Mouse (Mus musculus): Measurements from ENCODE around the gene Ccnt1. TPM values are rescaled to one million over a fixed set of nuclear protein-coding genes. Genes with fewer than 3 reads are reported as not detected.

The Ccnt1 gene
- polyA plus RNA-seq, 1 experiment from 2014 or later: 62.0 TPM

DNA sequence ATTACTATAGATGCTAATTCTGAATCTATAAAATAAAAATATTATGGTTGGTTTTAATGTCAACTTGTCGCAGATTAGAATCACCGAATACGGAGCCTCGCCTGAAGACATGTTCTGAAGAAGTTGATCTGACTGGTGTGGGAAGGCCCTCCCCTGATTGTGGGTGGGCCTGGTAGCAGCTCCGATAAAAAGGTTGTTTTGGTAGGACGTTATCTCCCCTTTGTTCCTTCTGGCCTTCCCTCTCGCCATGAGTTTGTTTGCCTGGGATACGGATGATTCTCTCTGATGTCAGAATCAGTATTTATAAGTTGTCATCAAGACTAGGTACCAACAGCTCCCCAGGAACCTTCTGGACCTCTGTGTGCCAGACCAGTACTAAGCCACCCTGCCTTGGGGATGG lies 58.5 kb downstream of the Ccnt1 start:
- Histone ChIP-seq H3K27me3 (ENCODE audit: poor library complexity, severe bottlenecking) (no peaks in the 10 kb centered on the region), H3K4me1 (peaks cover 16% of the 10 kb centered on the region), H3K9me3 (no peaks in the 10 kb centered on the region), H3K4me3 (no peak overlapping the region), H3K27ac (no peak overlapping the region), H3K36me3 (replicated peaks) (peaks cover 6% of the 10 kb centered on the region)
- no peak for DNase-seq (ENCODE audit: extremely low spot score, low spot score)
- 80% methylated on average over 8 of the region's 8 CpGs for whole genome bisulfite sequencing

DNA sequence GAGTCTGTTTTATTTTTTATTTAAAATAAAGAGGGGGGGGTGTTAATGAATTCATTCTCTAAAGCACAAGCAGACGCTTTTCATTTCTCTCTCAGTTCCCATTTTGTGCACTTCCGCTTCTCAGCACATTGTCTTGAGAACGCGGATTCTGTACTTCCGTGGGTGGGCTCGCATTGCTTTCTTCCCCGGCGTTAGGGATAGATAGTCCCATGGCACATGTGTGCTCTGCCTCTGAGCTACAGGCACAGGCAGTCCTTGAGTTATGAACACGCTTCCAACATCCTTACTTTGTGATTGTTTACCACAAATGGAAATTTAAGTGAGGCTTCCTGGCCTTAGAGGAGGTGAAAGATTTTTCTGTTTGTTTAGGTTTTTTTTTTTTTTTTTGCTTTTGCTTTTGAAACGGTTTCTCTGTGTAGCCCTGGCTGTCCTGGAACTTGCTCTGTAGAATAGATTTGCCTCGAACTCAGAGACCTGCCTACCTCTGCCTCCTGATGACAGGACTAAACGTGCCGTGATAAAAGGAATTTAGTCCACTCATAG lies 59.3 kb downstream of the Ccnt1 start:
- WGBS: 79% methylated on average over 13 of the region's 13 CpGs
- H3K4me1 ChIP-seq: peaks cover 16% of the 10 kb centered on the region
- no peak overlapping the region for H3K27ac ChIP-seq
- no peaks in the 10 kb centered on the region for H3K27me3 ChIP-seq (ENCODE audit: poor library complexity, severe bottlenecking)
- DNase-seq (ENCODE audit: extremely low spot score, low spot score): no peak
- no peaks in the 10 kb centered on the region for H3K36me3 ChIP-seq (replicated peaks)
- no peak overlapping the region for H3K4me3 ChIP-seq
- no peaks in the 10 kb centered on the region for H3K9me3 ChIP-seq

DNA sequence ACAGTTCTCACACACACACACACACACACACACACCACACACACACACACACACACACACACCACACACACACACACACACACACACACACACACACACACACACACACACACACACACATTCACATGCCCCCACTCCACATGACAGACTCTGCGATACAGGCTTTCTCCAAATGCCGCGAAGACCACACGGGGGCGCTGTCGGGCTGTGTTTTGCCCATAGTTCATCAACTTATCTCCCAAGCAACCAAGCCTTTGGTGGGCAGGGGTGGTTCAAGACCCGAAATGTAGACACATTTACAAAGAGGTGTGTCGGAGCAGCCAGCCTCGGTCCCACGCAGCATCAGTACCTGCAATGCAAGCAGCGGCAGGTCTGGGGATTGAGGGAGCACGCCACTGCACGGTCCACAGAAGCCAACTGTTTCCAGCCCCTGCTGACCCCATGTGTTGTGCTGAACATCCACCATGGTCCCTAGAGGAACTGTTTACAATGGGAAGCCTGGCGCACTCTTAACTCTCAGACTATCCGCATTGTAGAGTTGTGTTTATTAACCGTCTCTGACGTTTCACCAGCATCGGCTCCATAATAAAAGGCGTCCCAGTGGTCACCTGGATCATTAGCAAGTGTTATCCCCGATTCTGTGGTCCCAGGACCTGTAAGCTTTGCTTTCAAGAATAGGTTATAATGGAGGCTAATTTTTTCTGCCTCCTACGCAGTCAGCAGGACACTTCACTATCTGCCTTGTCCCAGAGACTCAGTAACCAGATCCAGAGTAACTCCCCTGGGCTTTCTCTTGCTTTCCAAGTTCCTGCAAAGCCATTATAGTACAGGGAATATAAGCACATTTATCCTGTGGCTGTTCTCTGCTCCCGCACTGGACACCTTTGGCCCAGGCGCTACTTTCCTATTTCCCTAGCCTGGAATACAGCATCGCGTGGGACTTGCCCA lies 60.0 kb downstream of the Ccnt1 start:
- Histone ChIP-seq H3K36me3 (replicated peaks) (no peaks in the 10 kb centered on the region), H3K27me3 (ENCODE audit: poor library complexity, severe bottlenecking) (no peaks in the 10 kb centered on the region), H3K4me1 (peaks cover 16% of the 10 kb centered on the region), H3K27ac (no peak overlapping the region), H3K4me3 (peak overlapping the region; percentile 39), H3K9me3 (no peaks in the 10 kb centered on the region)
- 34% methylated on average over 25 of the region's 25 CpGs for WGBS
- DNase-seq (ENCODE audit: extremely low spot score, low spot score): peak; percentile 81

DNA sequence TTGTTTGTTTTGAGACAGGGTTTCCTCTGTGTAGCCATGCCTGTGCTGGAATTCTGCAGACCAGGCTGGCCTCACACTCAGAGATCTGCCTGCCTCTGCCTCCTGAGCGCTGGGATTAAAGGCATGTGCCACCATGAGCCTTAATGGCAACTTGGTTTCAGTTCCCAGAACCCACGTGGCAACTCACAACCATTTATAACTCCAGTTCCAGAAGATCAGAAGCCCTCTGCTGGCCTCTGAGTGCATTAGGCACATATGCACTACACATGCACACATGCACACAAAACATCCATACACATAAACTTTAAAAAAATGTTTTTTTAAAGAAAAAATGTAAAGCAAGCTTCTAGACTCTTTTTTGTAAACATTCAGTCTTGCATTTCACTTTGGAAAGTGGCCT lies 61.3 kb downstream of the Ccnt1 start:
- DNase-seq (ENCODE audit: extremely low spot score, low spot score): no peak
- Histone ChIP-seq H3K4me1 (peaks cover 19% of the 10 kb centered on the region), H3K36me3 (replicated peaks) (no peaks in the 10 kb centered on the region), H3K27me3 (ENCODE audit: poor library complexity, severe bottlenecking) (peaks cover 7% of the 10 kb centered on the region; the same call in 1 of the 2 replicates), H3K9me3 (no peaks in the 10 kb centered on the region), H3K27ac (no peak overlapping the region), H3K4me3 (no peak overlapping the region)
- 63% methylated on average over 2 of the region's 2 CpGs for WGBS

DNA sequence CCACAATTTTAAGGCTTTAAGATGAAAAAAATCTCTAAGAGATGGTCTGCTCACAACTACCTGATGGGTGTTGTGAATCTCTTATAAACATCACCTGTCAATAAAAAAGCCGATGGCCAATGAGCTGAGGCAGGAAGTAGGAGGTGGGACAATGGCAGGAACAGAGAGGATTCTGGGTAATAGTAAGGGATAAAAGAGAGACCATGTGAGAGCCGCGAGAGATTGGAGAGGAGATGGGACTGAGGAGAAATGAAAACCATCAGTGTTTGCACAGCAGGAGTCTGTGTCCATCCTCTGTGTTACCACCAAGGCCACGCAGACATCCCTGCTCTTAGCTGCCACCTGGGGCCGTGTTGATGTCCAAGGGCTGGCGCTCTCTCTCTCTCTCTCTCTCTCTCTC lies 63.4 kb downstream of the Ccnt1 start:
- Histone ChIP-seq H3K9me3 (no peaks in the 10 kb centered on the region), H3K4me3 (no peak overlapping the region), H3K36me3 (replicated peaks) (no peaks in the 10 kb centered on the region), H3K27ac (no peak overlapping the region), H3K4me1 (peaks cover 13% of the 10 kb centered on the region), H3K27me3 (ENCODE audit: poor library complexity, severe bottlenecking) (peaks cover 7% of the 10 kb centered on the region; the same call in 1 of the 2 replicates)
- no peak for DNase-seq (ENCODE audit: extremely low spot score, low spot score)
- 88% methylated on average over 6 of the region's 6 CpGs for WGBS

DNA sequence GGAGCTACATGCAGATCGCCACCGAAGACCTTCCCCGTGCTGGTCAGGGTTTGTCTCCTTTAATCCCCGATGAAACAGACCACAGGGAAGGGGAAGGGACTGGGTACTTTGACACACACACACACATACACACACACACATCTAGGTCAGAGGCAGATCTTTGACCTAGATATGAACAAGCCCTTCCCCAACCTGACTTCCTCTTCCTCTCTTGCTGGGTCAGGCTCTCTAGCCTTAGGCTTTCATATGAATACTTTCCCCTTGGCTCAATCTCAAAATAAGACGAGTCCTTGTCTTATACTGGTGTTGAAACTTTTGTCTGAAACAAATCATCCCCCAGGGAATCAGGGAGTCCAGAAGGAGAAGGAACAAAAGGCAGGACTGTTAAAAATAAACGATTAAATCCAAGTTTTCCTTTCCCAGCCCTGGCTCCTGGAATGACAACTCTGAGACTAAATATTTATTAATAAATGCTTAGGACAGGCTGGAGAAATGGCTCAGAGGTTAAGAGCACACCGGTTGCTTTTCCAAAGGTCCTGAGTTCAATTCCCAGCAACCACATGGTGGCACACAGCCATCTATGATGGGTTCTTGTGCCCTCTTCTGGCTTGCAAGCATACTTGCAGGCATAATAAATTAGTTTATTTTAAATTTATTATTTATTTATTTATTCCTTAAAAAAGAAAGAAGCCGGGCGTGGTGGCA lies 64.3 kb downstream of the Ccnt1 start:
- Histone ChIP-seq H3K9me3 (no peaks in the 10 kb centered on the region), H3K4me1 (peaks cover 13% of the 10 kb centered on the region), H3K36me3 (replicated peaks) (no peaks in the 10 kb centered on the region), H3K27ac (no peak overlapping the region), H3K4me3 (no peak overlapping the region), H3K27me3 (ENCODE audit: poor library complexity, severe bottlenecking) (peaks cover 7% of the 10 kb centered on the region; the same call in 1 of the 2 replicates)
- 91% methylated on average over 9 of the region's 9 CpGs for WGBS
- no peak for DNase-seq (ENCODE audit: extremely low spot score, low spot score)

DNA sequence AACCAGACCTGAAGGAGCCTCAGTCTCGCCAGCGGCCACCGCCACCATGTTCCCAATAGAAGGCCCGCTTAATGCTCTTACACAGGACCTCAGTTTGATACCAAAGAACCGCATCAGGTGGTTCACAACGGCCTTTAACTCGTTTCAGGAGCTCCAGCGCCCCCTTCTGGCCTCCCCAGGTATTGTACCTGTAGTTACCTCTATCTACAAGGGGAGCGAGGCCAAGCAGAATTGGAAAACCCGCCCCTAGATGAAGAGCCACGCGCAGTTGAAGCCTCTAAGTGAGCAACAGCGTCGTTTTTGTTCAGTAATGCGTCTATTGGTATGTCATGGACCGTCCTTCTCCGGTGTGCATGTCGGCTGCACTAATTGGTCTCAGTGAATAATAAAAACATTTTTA lies 66.2 kb downstream of the Ccnt1 start:
- no peak overlapping the region for H3K27ac ChIP-seq
- H3K4me1 ChIP-seq: peaks cover 5% of the 10 kb centered on the region; the same call in 1 of the 2 replicates
- H3K36me3 ChIP-seq (replicated peaks): no peaks in the 10 kb centered on the region
- 12% methylated on average over 18 of the region's 18 CpGs for WGBS
- no peaks in the 10 kb centered on the region for H3K9me3 ChIP-seq
- peaks cover 7% of the 10 kb centered on the region; the same call in 1 of the 2 replicates for H3K27me3 ChIP-seq (ENCODE audit: poor library complexity, severe bottlenecking)
- DNase-seq (ENCODE audit: extremely low spot score, low spot score): peak; percentile 74
- no peak overlapping the region for H3K4me3 ChIP-seq

DNA sequence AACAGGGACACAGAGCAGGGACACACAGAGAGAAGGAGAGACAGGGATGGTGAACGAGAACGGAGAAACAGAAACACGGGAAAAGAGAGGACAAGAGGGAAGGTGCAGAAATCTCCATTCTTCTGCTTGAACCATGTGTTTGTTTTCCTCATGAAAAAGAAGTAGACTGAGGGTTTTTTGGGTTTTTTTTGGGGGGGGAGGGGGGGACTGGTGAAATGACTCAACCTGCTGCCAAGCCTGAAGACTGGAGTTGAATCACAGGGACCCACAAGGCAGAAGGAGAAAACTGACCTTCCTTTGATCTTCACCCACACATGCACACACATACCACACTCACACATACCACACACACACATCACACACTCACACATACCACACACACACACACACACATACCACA lies 67.4 kb downstream of the Ccnt1 start:
- Histone ChIP-seq H3K36me3 (replicated peaks) (no peaks in the 10 kb centered on the region), H3K27ac (no peak overlapping the region), H3K4me3 (no peak overlapping the region), H3K4me1 (peaks cover 5% of the 10 kb centered on the region; the same call in 1 of the 2 replicates), H3K27me3 (ENCODE audit: poor library complexity, severe bottlenecking) (peaks cover 7% of the 10 kb centered on the region; the same call in 1 of the 2 replicates), H3K9me3 (no peaks in the 10 kb centered on the region)
- no peak for DNase-seq (ENCODE audit: extremely low spot score, low spot score)
- WGBS: 88% methylated on average over 3 of the region's 3 CpGs

DNA sequence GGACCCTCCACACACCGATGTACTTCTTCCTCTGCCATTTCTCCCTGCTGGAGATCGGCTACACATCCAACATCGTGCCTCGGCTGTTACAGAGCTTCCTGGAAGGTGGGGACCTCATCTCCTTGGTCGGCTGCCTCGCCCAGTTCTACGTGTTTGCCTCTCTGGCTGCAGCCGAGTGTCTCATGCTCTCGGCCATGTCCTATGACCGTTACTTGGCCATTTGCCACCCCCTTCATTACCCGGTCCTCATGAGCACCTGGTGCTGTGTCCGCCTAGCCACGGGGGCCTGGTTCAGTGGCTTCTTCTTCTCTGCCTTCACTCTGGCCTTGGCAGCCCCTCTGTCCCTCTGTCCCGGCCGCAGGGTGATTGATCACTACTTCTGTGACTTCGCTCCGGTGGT lies 73.1 kb downstream of the Ccnt1 start:
- DNase-seq (ENCODE audit: extremely low spot score, low spot score): no peak
- 93% methylated on average over 17 of the region's 17 CpGs for WGBS
- Histone ChIP-seq H3K4me3 (no peak overlapping the region), H3K9me3 (no peaks in the 10 kb centered on the region), H3K27ac (no peak overlapping the region), H3K4me1 (no peaks in the 10 kb centered on the region), H3K36me3 (replicated peaks) (no peaks in the 10 kb centered on the region), H3K27me3 (ENCODE audit: poor library complexity, severe bottlenecking) (no peaks in the 10 kb centered on the region)

DNA sequence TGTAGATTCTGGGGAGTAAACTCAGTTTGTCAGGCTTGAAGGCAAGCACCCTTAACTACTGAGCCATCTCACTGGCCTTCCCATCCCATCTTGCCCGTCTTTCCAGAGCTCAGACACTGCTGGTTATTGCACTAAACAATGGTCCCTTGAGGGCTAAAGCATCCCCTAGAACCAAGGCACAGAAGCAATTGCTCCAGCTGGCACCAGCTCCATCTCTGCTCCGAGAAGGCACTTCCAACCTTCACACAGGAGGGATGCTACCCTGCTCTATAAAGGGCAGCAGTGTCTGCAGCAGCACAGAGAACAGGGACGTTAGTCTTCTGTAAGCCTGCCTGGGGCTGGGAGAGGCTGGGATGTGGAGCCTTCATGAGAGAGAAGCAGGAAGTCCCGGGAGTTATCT lies 78.6 kb downstream of the Ccnt1 start, which contains the start of gene Olfr279:
Olfr279 (plus strand) TSS at position 301 of the 400 bp plus-strand sequence.
- Histone ChIP-seq H3K27ac (no peak within 1 kb of the TSS), H3K36me3 (replicated peaks) (no peaks in the 10 kb centered on the region), H3K4me1 (no peaks in the 10 kb centered on the region), H3K27me3 (ENCODE audit: poor library complexity, severe bottlenecking) (no peaks in the 10 kb centered on the region), H3K9me3 (no peaks in the 10 kb centered on the region), H3K4me3 (no peak within 1 kb of the TSS)
- 62% methylated on average over 4 of the region's 4 CpGs for WGBS
- DNase-seq (ENCODE audit: extremely low spot score, low spot score): no peak

DNA sequence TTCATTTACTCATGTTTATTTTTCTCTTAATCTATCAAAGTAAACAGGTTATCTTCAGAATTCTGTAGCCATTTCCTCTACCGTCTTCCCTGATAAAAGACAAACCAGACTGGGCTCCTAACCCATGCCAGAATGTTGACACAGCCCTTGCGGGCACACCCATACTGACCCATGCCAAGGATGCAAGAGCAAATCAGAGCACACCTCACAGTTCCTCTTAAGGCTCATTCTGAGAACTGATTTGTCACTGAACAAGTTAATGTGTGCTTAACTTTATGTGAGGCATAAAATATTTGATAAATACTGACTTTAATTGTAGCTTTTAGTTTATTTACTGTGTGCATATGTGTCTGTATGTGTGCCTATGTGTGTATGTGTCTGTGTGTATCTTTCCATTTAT lies 79.4 kb downstream of the Ccnt1 start:
- WGBS: 85% methylated on average over 2 of the region's 2 CpGs

More for the DNA sequence above, 79.4 kb downstream of the Ccnt1 start:
- no peaks in the 10 kb centered on the region for H3K4me1 ChIP-seq
- H3K27ac ChIP-seq: no peak overlapping the region
- no peak for DNase-seq (ENCODE audit: extremely low spot score, low spot score)
- no peaks in the 10 kb centered on the region for H3K27me3 ChIP-seq (ENCODE audit: poor library complexity, severe bottlenecking)
- no peaks in the 10 kb centered on the region for H3K36me3 ChIP-seq (replicated peaks)
- H3K9me3 ChIP-seq: no peaks in the 10 kb centered on the region
- no peak overlapping the region for H3K4me3 ChIP-seq

Data from forebrain, embryonic 10.5 days (tissue).